Mouse (Mus musculus): Measurements from ENCODE around the gene Pkp1. TPM values are rescaled to one million over a fixed set of nuclear protein-coding genes. Genes with fewer than 3 reads are reported as not detected.
A peak's percentile ranks its signal among the peaks of the same experiment; 100 is the strongest.

Gene Pkp1
- polyA plus RNA-seq, 1 experiment from 2014 or later = 0.02 TPM

DNA sequence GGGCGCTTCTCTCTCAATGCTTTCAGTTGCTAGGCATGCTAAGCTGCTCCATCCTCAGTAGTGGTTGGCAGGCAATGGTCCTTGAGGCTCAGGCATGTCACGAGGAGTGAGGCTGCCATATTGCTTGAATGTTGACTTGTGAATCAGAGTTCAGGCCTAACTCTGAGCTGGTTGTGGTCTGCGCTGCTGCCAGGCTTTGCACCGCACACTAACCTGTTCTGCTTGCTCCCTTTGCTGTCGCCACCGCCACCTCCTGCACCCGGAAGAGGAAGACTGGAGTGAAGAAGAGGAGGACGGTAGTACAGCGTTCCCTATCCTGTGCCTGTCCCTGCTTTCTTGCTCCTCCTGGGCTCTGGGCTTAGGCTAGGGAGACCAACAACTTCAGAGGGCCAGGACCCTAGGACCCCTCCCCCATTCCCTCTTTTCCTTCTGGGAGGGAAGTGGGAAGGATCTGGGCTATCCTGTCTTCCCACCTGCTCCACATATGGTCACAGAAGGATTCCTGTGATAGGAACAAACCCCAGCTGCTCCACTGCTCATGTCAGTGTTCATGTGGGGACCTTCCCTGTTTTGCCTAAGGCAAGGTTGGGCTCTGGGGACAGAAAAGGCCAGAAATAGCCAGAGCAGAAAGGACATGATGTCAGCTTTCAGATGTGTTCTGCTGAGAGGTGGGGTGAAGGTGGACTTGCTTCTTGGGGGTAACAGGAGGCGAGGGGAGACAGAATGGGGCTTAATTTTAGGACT lies 75.3 kb downstream of the Pkp1 start:
- 89% methylated on average over 10 of the region's 10 CpGs for WGBS
- H3K4me3 ChIP-seq (ENCODE audit: low read depth, low read length) = no peak overlapping the region
- H3K36me3 ChIP-seq (ENCODE audit: insufficient read depth, low read length) = no peaks in the 10 kb centered on the region
- no peak overlapping the region for H3K9ac ChIP-seq (replicated peaks; ENCODE audit: low read depth)
- no peaks in the 10 kb centered on the region; the same call in 1 of the 2 replicates for H3K4me1 ChIP-seq (ENCODE audit: insufficient read depth, low read depth, low read length)
- H3K27ac ChIP-seq (ENCODE audit: low read length) = no peak overlapping the region
- ATAC-seq (no peak), DNase-seq (ENCODE audit: low spot score) (no peak)
- TF ChIP-seq EP300 (IDR thresholded peaks at IDR 0.05) (no peak), CTCF (IDR thresholded peaks at IDR 0.05) (no peak)
- H3K4me2 ChIP-seq (replicated peaks; ENCODE audit: low read depth, low read length) = no peak overlapping the region
- no peaks in the 10 kb centered on the region for H3K9me3 ChIP-seq (ENCODE audit: low read length)
- H3K27me3 ChIP-seq (replicated peaks; ENCODE audit: insufficient read depth, low read length) = no peaks in the 10 kb centered on the region

DNA sequence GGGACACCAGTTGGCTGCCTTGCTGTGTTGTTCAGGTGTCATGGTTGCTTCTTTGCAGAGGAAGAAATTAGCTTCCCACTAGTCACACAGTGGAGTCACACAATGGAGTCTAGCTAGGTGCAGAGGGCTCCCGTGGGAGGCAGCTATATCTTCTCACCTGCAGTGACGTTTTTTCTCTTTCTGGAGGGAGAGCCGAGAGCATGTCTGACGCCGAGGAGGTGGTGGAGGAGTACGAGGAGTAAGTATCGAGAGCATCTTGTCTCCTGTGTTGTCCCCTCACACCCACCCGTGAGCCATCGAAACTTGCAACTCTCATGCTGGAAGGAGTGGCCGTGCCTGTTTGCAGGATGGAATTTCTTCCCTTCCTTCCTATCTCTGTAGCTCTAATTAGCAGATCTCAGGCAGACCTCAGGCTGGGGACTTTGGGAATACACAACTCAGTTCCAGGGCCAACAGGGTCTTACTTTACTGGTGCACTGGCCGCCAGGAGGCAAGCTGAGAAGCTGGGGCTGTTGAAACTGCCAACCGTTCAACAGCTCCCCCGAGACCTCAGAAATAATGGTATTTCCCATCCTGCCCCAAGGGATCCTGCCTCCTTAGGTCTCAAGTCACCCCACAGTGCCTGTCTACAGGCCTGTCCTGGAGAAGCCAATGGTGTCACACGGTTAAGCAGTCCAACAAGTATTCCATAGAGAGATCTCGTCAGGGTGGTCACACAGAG lies 78.2 kb downstream of the Pkp1 start:
- H3K4me3 ChIP-seq (ENCODE audit: low read depth, low read length) = no peak overlapping the region

DNA sequence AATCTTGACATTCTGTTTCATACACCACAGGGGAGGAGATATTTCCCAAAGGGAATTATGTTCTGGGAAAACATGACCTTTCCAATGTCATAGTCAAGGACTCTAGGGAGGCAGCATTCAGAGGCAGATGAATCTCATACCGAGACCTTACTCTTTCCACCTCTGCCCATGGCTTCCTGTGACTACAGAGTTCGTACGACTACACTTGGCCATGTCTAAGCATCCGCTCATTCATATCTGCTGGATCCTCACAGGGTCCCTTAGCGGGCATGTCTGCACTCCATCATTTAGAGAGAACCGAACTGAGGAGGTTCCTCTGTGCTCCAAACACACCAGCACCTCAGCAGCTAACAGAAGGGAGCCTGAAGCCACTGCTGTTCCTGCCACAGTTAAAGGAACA lies 79.9 kb downstream of the Pkp1 start:
- no peak overlapping the region for H3K9ac ChIP-seq (replicated peaks; ENCODE audit: low read depth)
- DNase-seq (ENCODE audit: low spot score) (no peak), ATAC-seq (no peak)
- no peak overlapping the region for H3K4me2 ChIP-seq (replicated peaks; ENCODE audit: low read depth, low read length)
- no peaks in the 10 kb centered on the region for H3K4me1 ChIP-seq (ENCODE audit: insufficient read depth, low read depth, low read length)
- no peaks in the 10 kb centered on the region for H3K9me3 ChIP-seq (ENCODE audit: low read length)
- H3K36me3 ChIP-seq (ENCODE audit: insufficient read depth, low read length) = no peaks in the 10 kb centered on the region
- no peak overlapping the region for H3K4me3 ChIP-seq (ENCODE audit: low read depth, low read length)
- TF ChIP-seq CTCF (IDR thresholded peaks at IDR 0.05) (no peak), EP300 (IDR thresholded peaks at IDR 0.05) (no peak)
- H3K27ac ChIP-seq (ENCODE audit: low read length) = no peak overlapping the region
- H3K27me3 ChIP-seq (replicated peaks; ENCODE audit: insufficient read depth, low read length) = no peaks in the 10 kb centered on the region
- WGBS = 80% methylated on average over 6 of the region's 6 CpGs

More for the DNA sequence above, 78.2 kb downstream of the Pkp1 start:
- Histone ChIP-seq H3K4me1 (ENCODE audit: insufficient read depth, low read depth, low read length) (no peaks in the 10 kb centered on the region), H3K27me3 (replicated peaks; ENCODE audit: insufficient read depth, low read length) (no peaks in the 10 kb centered on the region), H3K9ac (replicated peaks; ENCODE audit: low read depth) (no peak overlapping the region), H3K36me3 (ENCODE audit: insufficient read depth, low read length) (no peaks in the 10 kb centered on the region), H3K4me2 (replicated peaks; ENCODE audit: low read depth, low read length) (no peak overlapping the region), H3K9me3 (ENCODE audit: low read length) (no peaks in the 10 kb centered on the region), H3K27ac (ENCODE audit: low read length) (no peak overlapping the region)
- DNase-seq (ENCODE audit: low spot score) (no peak), ATAC-seq (no peak)
- 66% methylated on average over 15 of the region's 15 CpGs for WGBS
- no peak for TF ChIP-seq CTCF (IDR thresholded peaks at IDR 0.05)
- no peak for TF ChIP-seq EP300 (IDR thresholded peaks at IDR 0.05)

DNA sequence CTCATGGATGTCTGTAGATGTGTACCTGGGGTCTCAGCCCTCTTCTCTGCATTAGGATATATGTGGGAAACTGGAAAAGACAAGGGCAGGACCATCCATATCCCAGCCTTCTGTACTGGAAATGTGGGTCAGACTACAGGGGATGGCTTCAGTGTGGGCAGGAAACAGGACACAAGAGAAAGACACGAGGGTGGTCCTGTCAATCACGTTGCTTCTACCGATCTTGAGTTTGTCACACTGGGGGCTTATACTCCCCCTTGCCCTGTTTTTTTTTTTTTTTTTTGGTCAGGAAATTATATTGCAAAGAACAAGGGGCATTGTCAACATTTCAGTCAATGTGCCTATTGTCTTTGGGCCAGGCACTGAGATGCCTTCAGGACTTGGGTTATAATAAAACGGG lies 80.4 kb downstream of the Pkp1 start:
- H3K4me3 ChIP-seq (ENCODE audit: low read depth, low read length) = no peak overlapping the region
- H3K4me2 ChIP-seq (replicated peaks; ENCODE audit: low read depth, low read length) = no peak overlapping the region
- H3K4me1 ChIP-seq (ENCODE audit: insufficient read depth, low read depth, low read length) = no peaks in the 10 kb centered on the region
- H3K9me3 ChIP-seq (ENCODE audit: low read length) = no peaks in the 10 kb centered on the region
- no peak for ATAC-seq
- WGBS = 61% methylated on average over 4 of the region's 4 CpGs
- DNase-seq (ENCODE audit: low spot score) = no peak
- no peaks in the 10 kb centered on the region for H3K27me3 ChIP-seq (replicated peaks; ENCODE audit: insufficient read depth, low read length)
- TF ChIP-seq EP300 (IDR thresholded peaks at IDR 0.05) (no peak), CTCF (IDR thresholded peaks at IDR 0.05) (no peak)
- H3K36me3 ChIP-seq (ENCODE audit: insufficient read depth, low read length) = no peaks in the 10 kb centered on the region
- H3K27ac ChIP-seq (ENCODE audit: low read length) = no peak overlapping the region
- H3K9ac ChIP-seq (replicated peaks; ENCODE audit: low read depth) = no peak overlapping the region

DNA sequence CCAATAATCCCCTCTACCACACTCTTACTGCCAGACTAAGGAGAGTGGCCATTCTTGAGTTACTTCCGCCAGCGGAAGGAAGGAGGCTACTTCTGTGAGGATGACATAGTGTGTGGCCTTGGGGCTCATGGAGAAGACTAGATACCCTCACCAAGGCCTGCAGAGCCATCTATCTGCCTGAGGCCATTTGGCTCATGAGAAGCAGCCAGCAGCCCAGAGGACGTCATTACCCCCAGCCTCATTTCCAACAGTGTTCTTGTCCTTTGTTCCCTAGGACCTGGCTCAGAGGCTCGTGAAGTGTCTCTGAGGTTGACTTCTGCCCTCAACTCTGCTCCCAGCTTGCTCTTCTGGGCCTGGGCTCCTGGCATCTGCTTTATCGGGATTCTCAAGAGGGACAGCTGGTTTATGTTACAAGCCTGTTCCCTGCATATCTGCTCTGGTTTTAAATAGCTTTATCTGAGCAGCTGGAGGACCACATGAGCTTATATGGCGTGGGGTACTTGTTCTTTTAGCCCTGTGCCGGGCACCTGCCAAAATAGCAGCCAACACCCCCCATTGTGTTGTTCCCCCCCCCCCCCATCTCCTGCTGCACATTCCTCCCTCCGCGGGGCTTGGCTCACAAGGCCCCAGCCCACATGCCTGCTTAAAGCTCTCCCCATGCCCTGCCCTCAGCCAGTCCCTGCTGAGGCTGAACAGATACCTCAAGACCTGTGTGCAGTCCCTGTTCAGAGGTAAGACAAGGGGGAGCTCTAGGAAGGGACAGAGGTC lies 83.1 kb downstream of the Pkp1 start, which contains the start of gene Tnnt2:
Tnnt2 (plus strand) TSS at position 639 of the 768 bp plus-strand sequence.
- Histone ChIP-seq H3K27me3 (replicated peaks; ENCODE audit: insufficient read depth, low read length) (no peaks in the 10 kb centered on the region), H3K4me1 (ENCODE audit: insufficient read depth, low read depth, low read length) (no peaks in the 10 kb centered on the region), H3K4me2 (replicated peaks; ENCODE audit: low read depth, low read length) (no peak within 1 kb of the TSS), H3K9me3 (ENCODE audit: low read length) (no peaks in the 10 kb centered on the region), H3K9ac (replicated peaks; ENCODE audit: low read depth) (no peak within 1 kb of the TSS), H3K27ac (ENCODE audit: low read length) (no peak within 1 kb of the TSS), H3K4me3 (ENCODE audit: low read depth, low read length) (no peak within 1 kb of the TSS), H3K36me3 (ENCODE audit: insufficient read depth, low read length) (no peaks in the 10 kb centered on the region)
- WGBS = 36% methylated on average over 8 of the region's 9 CpGs
- ATAC-seq (peak; percentile 63), DNase-seq (ENCODE audit: low spot score) (peak; percentile 58)
- TF ChIP-seq CTCF (IDR thresholded peaks at IDR 0.05) (no peak), EP300 (IDR thresholded peaks at IDR 0.05) (no peak)

DNA sequence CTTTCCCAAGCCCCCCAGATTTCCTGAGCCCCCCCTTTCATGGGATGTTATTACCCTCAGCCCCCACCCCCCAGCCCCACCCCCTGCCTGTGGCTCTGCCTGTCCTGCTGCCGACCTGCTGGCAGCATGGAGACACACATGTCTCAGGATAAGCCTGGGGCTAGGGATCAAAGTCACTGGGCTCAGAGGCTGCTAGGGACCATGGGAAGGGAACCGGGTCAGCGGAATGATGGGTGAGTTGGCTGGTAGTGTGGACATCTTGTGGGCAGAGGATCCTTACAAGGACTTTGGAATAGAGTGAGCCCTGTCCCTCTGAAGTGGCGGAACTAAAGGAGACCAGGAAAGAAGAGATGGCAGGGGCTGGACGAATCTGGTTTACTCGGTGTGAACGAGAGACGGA lies 84.0 kb downstream of the Pkp1 start:
- H3K9me3 ChIP-seq (ENCODE audit: low read length) = no peaks in the 10 kb centered on the region
- H3K4me1 ChIP-seq (ENCODE audit: insufficient read depth, low read depth, low read length) = no peaks in the 10 kb centered on the region
- no peaks in the 10 kb centered on the region for H3K36me3 ChIP-seq (ENCODE audit: insufficient read depth, low read length)
- H3K27me3 ChIP-seq (replicated peaks; ENCODE audit: insufficient read depth, low read length) = no peaks in the 10 kb centered on the region
- TF ChIP-seq CTCF (IDR thresholded peaks at IDR 0.05) (no peak), EP300 (IDR thresholded peaks at IDR 0.05) (no peak)
- no peak overlapping the region for H3K27ac ChIP-seq (ENCODE audit: low read length)
- 78% methylated on average over 8 of the region's 8 CpGs for WGBS
- H3K4me2 ChIP-seq (replicated peaks; ENCODE audit: low read depth, low read length) = no peak overlapping the region
- DNase-seq (ENCODE audit: low spot score) (no peak), ATAC-seq (no peak)
- H3K9ac ChIP-seq (replicated peaks; ENCODE audit: low read depth) = no peak overlapping the region
- H3K4me3 ChIP-seq (ENCODE audit: low read depth, low read length) = no peak overlapping the region
